Mouse (Mus musculus) olfactory bulb, adult 2 months (tissue): Measurements from ENCODE around the gene Itpk1. TPM values are rescaled to one million over a fixed set of nuclear protein-coding genes. Genes with fewer than 3 reads are reported as not detected.
A peak's percentile ranks its signal among the peaks of the same experiment; 100 is the strongest.

Experiments
- H3K27ac ChIP-seq: fragments of 200-500 bp; 2 replicates; pipeline ENCODE4 v1.5.1; 2012; ENCODE audit warnings: low read depth, low read length; ENCODE audit not compliant: insufficient read depth
- H3K4me1 ChIP-seq: fragments of 200-500 bp; 2 replicates; pipeline ENCODE4 v1.6.1; 2012; ENCODE audit warnings: low read length; ENCODE audit not compliant: control insufficient read depth, insufficient read depth
- H3K4me3 ChIP-seq: fragments of 200-500 bp; 2 replicates; pipeline ENCODE4 v1.5.1; 2012; ENCODE audit warnings: mild to moderate bottlenecking, low read depth, low read length, moderate library complexity; ENCODE audit not compliant: insufficient read depth
- CTCF ChIP-seq: fragments of 200-500 bp; IDR thresholded peaks from 2 replicates; pipeline ENCODE4 v1.5.1; 2012; ENCODE audit warnings: low read depth, mild to moderate bottlenecking, low read length, moderate library complexity; ENCODE audit not compliant: insufficient read depth
- POLR2A ChIP-seq: fragments of 200-500 bp; IDR thresholded peaks from 2 replicates; pipeline ENCODE4 v1.6.1; 2012; ENCODE audit warnings: mild to moderate bottlenecking, low read depth, low read length, moderate library complexity; ENCODE audit not compliant: insufficient read depth
- WGBS: fragments of 180-500 bp; shearing (Covaris S2); methylation state at CpG from one replicate; pipeline ENCODE4 v1.1.7; 2018; 5-methylcytosine and 5-hydroxymethylcytosine counted together
- polyA plus RNA-seq: library from polyadenylated mRNA; stranded (reverse); fragments of >200 nt; gene quantifications from 2 replicates; pipeline ENCODE4 v1.2.4, GENCODE M21; 2012; ENCODE audit warnings: low replicate concordance; ENCODE audit not compliant: missing spikeins, insufficient read depth, insufficient read length

Itpk1 gene
- polyA plus RNA-seq, 1 experiment: not detected

DNA sequence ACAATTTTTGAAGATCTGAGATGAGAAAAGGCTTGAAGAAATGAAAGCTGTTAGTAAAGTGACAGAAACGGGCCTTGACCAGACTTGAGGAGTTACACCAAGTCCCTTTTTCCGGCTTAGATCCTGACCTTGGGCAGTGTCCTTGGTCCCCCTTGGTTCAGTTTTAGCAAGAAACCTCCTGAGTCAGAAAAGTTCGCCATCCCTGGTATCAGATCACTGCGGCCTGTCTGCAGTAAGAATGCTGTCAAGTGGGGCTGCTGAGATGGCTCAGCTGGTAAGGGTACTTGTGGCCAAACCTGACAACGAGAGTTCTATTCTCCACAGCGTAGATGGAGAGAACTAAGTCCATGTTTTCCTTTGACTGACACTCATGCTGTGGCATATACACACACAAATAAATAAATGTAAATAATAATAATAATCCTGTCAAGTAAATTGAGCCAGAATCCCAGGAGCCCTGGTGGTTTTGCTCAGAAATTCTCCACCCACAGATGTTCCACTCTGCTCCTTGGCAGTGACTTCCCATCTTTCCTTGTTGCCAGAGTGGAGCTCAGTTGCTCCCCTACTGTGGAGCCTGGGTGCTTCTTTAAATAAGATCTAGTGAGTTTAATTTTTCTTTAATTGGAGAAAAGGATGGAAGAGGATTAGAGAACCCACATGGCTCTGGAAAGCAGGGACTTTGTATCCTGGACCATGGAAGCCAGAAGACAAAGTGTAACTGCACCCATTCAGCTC, 1.3 kb upstream of the Itpk1 start:
- TF ChIP-seq CTCF (no peak), POLR2A (no peak)
- WGBS: 53% methylated on average over 6 of the region's 6 CpGs
- H3K4me3 ChIP-seq: no peak overlapping the region
- peaks cover 30% of the 10 kb centered on the region for H3K4me1 ChIP-seq
- peak overlapping the region; percentile 94; the same call in 1 of the 2 replicates for H3K27ac ChIP-seq

- peak overlapping the region; percentile 94 for H3K27ac ChIP-seq
- TF ChIP-seq POLR2A (peak; percentile 38; the same call in 1 of the 2 replicates), CTCF (peak; percentile 98)
- H3K4me1 ChIP-seq: peaks cover 37% of the 10 kb centered on the region
- H3K4me3 ChIP-seq: peak overlapping the region; percentile 100
- 2% methylated on average over 45 of the region's 45 CpGs for WGBS
Observed at GRCm38 (mm10) chr12:102705216-102705871, 614 bp upstream of the Itpk1 start.

GRCm38 (mm10) chr12:102703921-102704408, 765 bp downstream of the Itpk1 start:
- TF ChIP-seq CTCF (no peak), POLR2A (no peak)
- WGBS: 7% methylated on average over 17 of the region's 17 CpGs
- H3K4me3 ChIP-seq: peak overlapping the region; percentile 96
- H3K4me1 ChIP-seq: peaks cover 43% of the 10 kb centered on the region
- H3K27ac ChIP-seq: peak overlapping the region; percentile 66

GRCm38 (mm10) chr12:102703441-102703840, 1.3 kb downstream of the Itpk1 start:
- TF ChIP-seq CTCF (no peak), POLR2A (no peak)
- H3K4me1 ChIP-seq: peaks cover 48% of the 10 kb centered on the region
- 14% methylated on average over 6 of the region's 6 CpGs for WGBS
- H3K4me3 ChIP-seq: peak overlapping the region; percentile 96
- peak overlapping the region; percentile 49; the same call in 1 of the 2 replicates for H3K27ac ChIP-seq

DNA sequence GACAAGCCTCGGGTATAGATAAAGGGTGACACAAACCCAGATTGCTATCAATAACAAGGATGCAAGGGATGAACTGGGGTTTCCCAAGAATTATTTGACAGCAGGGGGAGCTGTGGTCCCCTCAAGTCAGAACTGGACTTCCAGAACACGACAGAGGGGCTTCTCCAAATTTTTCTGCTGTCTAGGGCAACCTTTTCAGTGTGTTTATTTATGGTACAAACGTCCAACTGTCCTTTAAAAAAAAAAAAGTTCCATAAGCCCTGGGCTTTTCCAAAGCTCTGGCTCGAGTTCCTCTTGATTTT, 1.7 kb downstream of the Itpk1 start:
- 5% methylated on average over 4 of the region's 4 CpGs for WGBS
- TF ChIP-seq POLR2A (no peak), CTCF (no peak)
- Histone ChIP-seq H3K4me3 (peak overlapping the region; percentile 96), H3K27ac (0 out of 2 replicates have a peak overlapping the region, but pooled peaks have one; percentile 49), H3K4me1 (peaks cover 48% of the 10 kb centered on the region)

DNA sequence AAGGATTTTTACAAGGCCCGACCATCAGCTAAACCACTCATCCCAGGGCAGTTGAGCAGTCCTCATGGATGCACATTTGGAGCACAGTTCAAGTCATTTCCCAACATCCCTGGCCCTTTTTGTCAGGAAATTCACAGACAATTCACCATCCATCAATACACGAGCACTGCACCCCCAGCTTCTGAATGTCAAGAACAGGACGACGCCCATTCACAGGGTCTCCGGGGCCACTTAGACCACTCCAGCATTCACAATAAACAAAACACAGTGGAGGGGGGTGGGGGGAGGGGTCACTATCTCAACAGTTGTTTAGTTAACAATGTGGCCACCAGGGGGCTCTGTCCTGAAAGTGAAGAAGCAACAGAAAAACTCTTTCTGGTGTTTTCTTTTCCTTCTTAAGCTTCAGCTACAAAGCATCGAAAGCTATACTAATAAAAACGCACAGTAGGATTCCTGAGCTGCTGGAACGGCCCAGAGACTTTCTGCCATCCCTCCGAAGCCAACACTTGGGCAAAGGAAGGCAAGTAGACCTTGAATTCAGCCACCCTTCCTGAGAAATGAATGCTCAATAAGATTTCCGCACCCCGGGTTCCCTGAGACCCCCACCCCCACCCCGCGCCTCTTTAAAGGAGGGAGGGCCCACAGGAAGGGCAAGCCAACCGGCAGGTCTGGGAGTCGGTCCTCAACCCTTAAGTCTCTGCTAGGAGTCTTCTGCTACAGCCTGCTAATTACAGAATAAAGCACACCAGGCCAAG, 2.2 kb downstream of the Itpk1 start:
- TF ChIP-seq CTCF (peak; percentile 50), POLR2A (no peak)
- Histone ChIP-seq H3K27ac (no peak overlapping the region), H3K4me3 (peak overlapping the region; percentile 96), H3K4me1 (peaks cover 52% of the 10 kb centered on the region)
- WGBS: 4% methylated on average over 15 of the region's 15 CpGs

GRCm38 (mm10) chr12:102701691-102702207, 3.0 kb downstream of the Itpk1 start:
- H3K27ac ChIP-seq: no peak overlapping the region
- WGBS: 94% methylated on average over 5 of the region's 5 CpGs
- TF ChIP-seq CTCF: no peak
- no peak for TF ChIP-seq POLR2A
- peaks cover 59% of the 10 kb centered on the region for H3K4me1 ChIP-seq
- H3K4me3 ChIP-seq: no peak overlapping the region

DNA sequence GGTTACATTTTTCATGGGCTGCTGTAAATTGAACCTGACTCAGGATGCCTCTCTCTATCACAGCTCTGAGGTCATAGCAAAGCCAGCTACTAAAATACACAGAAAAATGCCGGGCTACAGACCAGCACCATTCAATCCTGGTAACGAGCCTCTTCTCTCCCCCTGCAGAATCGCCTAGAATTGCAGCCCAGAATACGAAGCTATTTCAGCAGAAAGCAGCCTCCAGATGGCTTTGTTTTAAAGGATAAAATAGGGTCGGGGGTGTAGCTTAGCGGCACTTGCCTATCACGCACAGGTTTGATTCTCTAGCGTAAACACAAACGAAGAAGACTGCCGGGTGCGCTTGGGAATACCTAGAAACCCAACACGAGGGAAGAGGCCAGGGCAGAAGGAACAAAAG, 4.3 kb downstream of the Itpk1 start:
- H3K4me3 ChIP-seq: no peak overlapping the region
- TF ChIP-seq CTCF: no peak
- no peak for TF ChIP-seq POLR2A
- H3K4me1 ChIP-seq: peaks cover 63% of the 10 kb centered on the region
- 47% methylated on average over 12 of the region's 12 CpGs for WGBS
- no peak overlapping the region for H3K27ac ChIP-seq
